12 mouse cellular contexts compared by ENCODE assay signal in genomic region chr8:11574911-11575603, GRCm38 (mm10). TPM values are rescaled to one million over a fixed set of nuclear protein-coding genes. Genes with fewer than 3 reads are reported as not detected.
DNase-seq lines count a peak whose midpoint lies in the region; ATAC-seq lines count a peak whose summit lies in the region.
"Had no signal": no experiment of that assay in that cellular context is flagged by ENCODE, and none has a peak within 500 bp of the region (broad histone marks: within the 10 kb centered on the region; RNA-seq: fewer than 3 reads in every experiment).

No protein-coding gene starts in this region.

- no peaks in the 10 kb centered on the region for H3K27me3 ChIP-seq in liver, embryonic 13.5 days
- H3K27me3 ChIP-seq in liver, embryonic 11.5 days (replicated peaks; ENCODE audit: control insufficient read depth, insufficient read depth, low read length) = no peaks in the 10 kb centered on the region
- H3K27me3 ChIP-seq in limb, embryonic 13.5 days = no peaks in the 10 kb centered on the region
- H3K27me3 ChIP-seq in forebrain, embryonic 13.5 days = no peaks in the 10 kb centered on the region
- H3K27me3 ChIP-seq: midbrain, embryonic 13.5 days had no signal

- no peak overlapping the region for H3K4me2 ChIP-seq in liver, embryonic 13.5 days
- no peak overlapping the region for H3K4me2 ChIP-seq in liver, embryonic 11.5 days
- H3K4me2 ChIP-seq in limb, embryonic 13.5 days (replicated peaks) = no peak overlapping the region
- no peak overlapping the region for H3K4me2 ChIP-seq in forebrain, embryonic 13.5 days
- H3K4me2 ChIP-seq: embryonic facial prominence, embryonic 13.5 days; midbrain, embryonic 13.5 days had no signal

- peak overlapping the region; percentile 58 for H3K27ac ChIP-seq in liver, embryonic 13.5 days
- H3K27ac ChIP-seq in liver, embryonic 11.5 days (ENCODE audit: low read depth, low read length) = no peak overlapping the region
- peak overlapping the region; percentile 56; the same call in 1 of the 2 replicates for H3K27ac ChIP-seq in limb, embryonic 13.5 days
- H3K27ac ChIP-seq in forebrain, embryonic 13.5 days = no peak overlapping the region
- H3K27ac ChIP-seq: embryonic facial prominence, embryonic 13.5 days; midbrain, embryonic 13.5 days had no signal

- H3K4me1 ChIP-seq in liver, embryonic 13.5 days (replicated peaks) = 0 out of 2 replicates have a peak, but pooled peaks cover 5% of the 10 kb centered on the region
- H3K4me1 ChIP-seq in liver, embryonic 11.5 days (replicated peaks; ENCODE audit: control insufficient read depth, insufficient read depth, low read length) = peaks cover 3% of the 10 kb centered on the region
- peaks cover 24% of the 10 kb centered on the region for H3K4me1 ChIP-seq in limb, embryonic 13.5 days
- H3K4me1 ChIP-seq in forebrain, embryonic 13.5 days = no peaks in the 10 kb centered on the region
- H3K4me1 ChIP-seq: midbrain, embryonic 13.5 days had no signal

- WGBS in liver, embryonic 13.5 days (ENCODE audit: insufficient replicate concordance) = 50% methylated on average over 9 of the region's 9 CpGs
- whole genome bisulfite sequencing in liver, embryonic 11.5 days = 58% methylated on average over 9 of the region's 9 CpGs
- 52% methylated on average over 9 of the region's 9 CpGs for whole genome bisulfite sequencing in limb, embryonic 13.5 days
- 82% methylated on average over 9 of the region's 9 CpGs for WGBS in forebrain, embryonic 13.5 days

- no peak for DNase-seq in liver, embryonic 13.5 days
- DNase-seq in liver, embryonic 11.5 days (ENCODE audit: low spot score) = no peak
- peak; percentile 48 for DNase-seq in thymus, postnatal 25 days
- no peak for DNase-seq in cerebellum, adult 9-11 months
- DNase-seq: cerebellum, adult 18-20 months; spleen, adult 18-20 months had no signal

- H3K9me3 ChIP-seq in liver, embryonic 13.5 days (replicated peaks) = no peaks in the 10 kb centered on the region
- no peaks in the 10 kb centered on the region for H3K9me3 ChIP-seq in liver, embryonic 11.5 days (ENCODE audit: control insufficient read depth, low read length)
- H3K9me3 ChIP-seq in limb, embryonic 13.5 days = no peaks in the 10 kb centered on the region
- no peaks in the 10 kb centered on the region for H3K9me3 ChIP-seq in forebrain, embryonic 13.5 days (replicated peaks)
- H3K9me3 ChIP-seq: embryonic facial prominence, embryonic 13.5 days; G1E; midbrain, embryonic 13.5 days had no signal

- 0 out of 2 replicates have a peak, but pooled peaks have one; percentile 26 for ATAC-seq in liver, embryonic 13.5 days (ENCODE audit: low read depth)
- no peak for ATAC-seq in liver, embryonic 11.5 days (replicated peaks; ENCODE audit: low FRiP score)
- peak; percentile 60 for ATAC-seq in granulocyte monocyte progenitor cell, adult 5-6 weeks (replicated peaks; ENCODE audit: poor library complexity, severe bottlenecking)
- no peak for ATAC-seq in limb, embryonic 13.5 days (ENCODE audit: low FRiP score, low read depth)
- no peak for ATAC-seq in forebrain, embryonic 13.5 days
- ATAC-seq: midbrain, embryonic 13.5 days had no signal

- H3K36me3 ChIP-seq in liver, embryonic 13.5 days = no peaks in the 10 kb centered on the region
- no peaks in the 10 kb centered on the region for H3K36me3 ChIP-seq in liver, embryonic 11.5 days (ENCODE audit: control insufficient read depth, insufficient read depth, low read length)
- no peaks in the 10 kb centered on the region for H3K36me3 ChIP-seq in limb, embryonic 13.5 days
- H3K36me3 ChIP-seq in forebrain, embryonic 13.5 days (ENCODE audit: poor library complexity, severe bottlenecking) = 0 out of 2 replicates have a peak, but pooled peaks cover 1% of the 10 kb centered on the region
- H3K36me3 ChIP-seq: embryonic facial prominence, embryonic 13.5 days; G1E; midbrain, embryonic 13.5 days had no signal

- no peak overlapping the region for H3K9ac ChIP-seq in liver, embryonic 13.5 days
- no peak overlapping the region for H3K9ac ChIP-seq in liver, embryonic 11.5 days (ENCODE audit: low read depth, low read length)
- 0 out of 2 replicates have a peak overlapping the region, but pooled peaks have one; percentile 26 for H3K9ac ChIP-seq in limb, embryonic 13.5 days
- no peak overlapping the region for H3K9ac ChIP-seq in forebrain, embryonic 13.5 days
- H3K9ac ChIP-seq: embryonic facial prominence, embryonic 13.5 days; midbrain, embryonic 13.5 days had no signal

- H3K4me3 ChIP-seq in liver, embryonic 13.5 days (replicated peaks) = no peak overlapping the region
- no peak overlapping the region for H3K4me3 ChIP-seq in liver, embryonic 11.5 days (ENCODE audit: low read depth, low read length)
- no peak overlapping the region for H3K4me3 ChIP-seq in limb, embryonic 13.5 days
- no peak overlapping the region for H3K4me3 ChIP-seq in forebrain, embryonic 13.5 days
- H3K4me3 ChIP-seq: embryonic facial prominence, embryonic 13.5 days; midbrain, embryonic 13.5 days had no signal

RNA-seq across cellular contexts. Expression of gene Ing1, which starts 19.7 kb away (rescaled TPM):
- polyA plus RNA-seq in liver, embryonic 13.5 days (2015; fragmentation: Nextera tagmentation; extraction: Ambion mirVana) = 16.3 and 16.5 TPM in 2 replicates
- polyA plus RNA-seq in liver, embryonic 11.5 days (2014; fragmentation: Nextera tagmentation; extraction: Ambion mirVana) = 26.7 and 31.2 TPM in 2 replicates
- 33.8 and 43.3 TPM in 2 replicates for total RNA-seq in granulocyte monocyte progenitor cell, adult 5-6 weeks (2014; fragmentation: Nextera tagmentation)
- total RNA-seq in granulocyte monocyte progenitor cell, adult 5-6 weeks (2017) = 40.8 and 49.2 TPM in 2 replicates
- 37.9 and 42.5 TPM in 2 replicates for polyA plus RNA-seq in limb, embryonic 13.5 days (2015; fragmentation: Nextera tagmentation; extraction: Ambion mirVana)
- 43.5 and 47.3 TPM in 2 replicates for polyA plus RNA-seq in forebrain, embryonic 13.5 days (2015; fragmentation: Nextera tagmentation; extraction: Ambion mirVana)

RNA-seq across cellular contexts. Expression of gene Cars2, which starts 24.5 kb away (rescaled TPM):
- polyA plus RNA-seq in liver, embryonic 13.5 days (2015; fragmentation: Nextera tagmentation; extraction: Ambion mirVana) = 17.9 and 19.4 TPM in 2 replicates
- polyA plus RNA-seq in liver, embryonic 11.5 days (2014; fragmentation: Nextera tagmentation; extraction: Ambion mirVana) = 32.4 and 33.1 TPM in 2 replicates
- 51.9 and 58.5 TPM in 2 replicates for total RNA-seq in granulocyte monocyte progenitor cell, adult 5-6 weeks (2014; fragmentation: Nextera tagmentation)
- total RNA-seq in granulocyte monocyte progenitor cell, adult 5-6 weeks (2017) = 38.4 and 39.0 TPM in 2 replicates
- polyA plus RNA-seq in limb, embryonic 13.5 days (2015; fragmentation: Nextera tagmentation; extraction: Ambion mirVana) = 23.3 and 25.3 TPM in 2 replicates
- polyA plus RNA-seq in forebrain, embryonic 13.5 days (2015; fragmentation: Nextera tagmentation; extraction: Ambion mirVana) = 22.6 and 23.9 TPM in 2 replicates

Comparison
In these comparisons a context has a peak if more than half of its experiments do, and no peak if none do; other contexts are left out.
1. ATAC-seq: peak in liver, embryonic 13.5 days (single experiment) and granulocyte monocyte progenitor cell, adult 5-6 weeks (single experiment); none in liver, embryonic 11.5 days (single experiment), limb, embryonic 13.5 days (single experiment) and forebrain, embryonic 13.5 days (single experiment).
2. H3K27ac ChIP-seq: peak in liver, embryonic 13.5 days (single experiment) and limb, embryonic 13.5 days (single experiment); none in liver, embryonic 11.5 days (single experiment) and forebrain, embryonic 13.5 days (single experiment).